Mouse (Mus musculus) small intestine, adult 2 months (tissue): ENCODE data around the gene Iqcd.

Experiments
- CTCF ChIP-seq: fragments of 200-500 bp; IDR thresholded peaks from 2 replicates; pipeline ENCODE4 v1.5.1; 2012; ENCODE audit warnings: low read depth, mild to moderate bottlenecking, control low read depth, inconsistent platforms, low read length, moderate library complexity, mixed read lengths; ENCODE audit not compliant: insufficient replicate concordance, insufficient read length; ENCODE audit errors: extremely low read depth
- POLR2A ChIP-seq: fragments of 200-500 bp; IDR thresholded peaks from 2 replicates; pipeline ENCODE4 v1.6.1; 2012; ENCODE audit warnings: low read depth, mild to moderate bottlenecking, control low read depth, inconsistent platforms, low read length, moderate library complexity

- TF ChIP-seq POLR2A (no peak), CTCF (no peak)
Observed at GRCm38 (mm10) chr5:120618778-120619177, 30.0 kb downstream of the Iqcd start.
